Mouse (Mus musculus) testis, postnatal 10 days (tissue): ENCODE measurements around the gene Mrps24.

ENCODE experiments used
- DNase-seq: peaks from one replicate; pipeline ENCODE4 v3.0.0; 2021; ENCODE audit warnings: low spot score

The Mrps24 gene

DNA sequence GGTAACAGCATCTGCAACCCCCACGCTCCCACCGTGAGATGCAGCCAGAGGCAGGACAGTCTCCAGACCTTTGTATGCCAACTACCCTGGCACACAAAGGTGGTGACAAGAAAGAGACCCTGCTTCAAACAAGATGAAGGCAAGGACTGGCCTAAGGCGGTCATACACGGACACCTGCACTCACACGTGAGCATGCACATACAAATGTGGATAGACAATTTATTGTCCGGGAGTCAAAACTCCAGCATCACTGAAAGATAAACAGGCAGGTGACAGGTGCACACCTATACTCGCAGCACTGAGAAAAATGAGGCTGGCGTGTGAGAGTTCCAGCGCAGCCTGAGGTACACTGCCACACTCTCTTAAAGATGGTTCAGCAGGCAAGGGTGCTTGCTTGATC, 9.5 kb downstream of the Mrps24 start:
- DNase-seq = peak; percentile 38

GRCm38 (mm10) chr11:5703341-5703740, 12.1 kb downstream of the Mrps24 start:
- no peak for DNase-seq

GRCm38 (mm10) chr11:5702957-5703332, 12.5 kb downstream of the Mrps24 start:
- no peak for DNase-seq

DNA sequence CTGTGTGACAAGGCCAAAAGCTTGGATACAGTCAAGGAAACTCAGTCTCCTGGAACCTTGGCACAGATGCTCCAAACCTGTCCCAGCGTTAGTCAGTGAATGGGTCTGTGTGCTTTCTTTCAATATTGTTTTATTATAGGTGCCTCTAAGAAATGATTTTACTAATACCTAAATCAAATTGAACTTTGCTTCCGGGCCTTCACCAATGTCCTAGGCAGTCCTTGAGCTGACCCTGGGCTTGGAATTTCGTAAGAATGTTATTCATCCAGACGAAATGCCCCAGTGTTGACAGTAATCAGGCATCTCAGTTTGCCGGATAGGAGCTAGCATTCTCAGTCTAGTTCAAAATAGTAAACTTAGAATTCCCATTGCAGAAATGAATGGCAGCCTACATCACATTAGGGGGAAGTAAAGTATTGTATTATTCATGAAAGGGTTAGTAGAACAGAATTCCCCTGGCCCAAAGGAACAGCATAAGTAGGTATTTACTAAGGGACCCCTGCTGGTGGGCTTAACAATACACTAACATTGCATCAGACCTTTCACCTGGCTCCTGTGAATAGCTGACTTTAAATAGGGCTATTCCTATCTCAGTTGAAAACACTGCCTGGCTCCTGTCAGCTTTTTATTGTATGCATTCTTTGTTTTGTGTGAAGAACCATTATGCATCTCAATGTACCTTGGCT, 13.1 kb downstream of the Mrps24 start:
- DNase-seq = no peak

DNA sequence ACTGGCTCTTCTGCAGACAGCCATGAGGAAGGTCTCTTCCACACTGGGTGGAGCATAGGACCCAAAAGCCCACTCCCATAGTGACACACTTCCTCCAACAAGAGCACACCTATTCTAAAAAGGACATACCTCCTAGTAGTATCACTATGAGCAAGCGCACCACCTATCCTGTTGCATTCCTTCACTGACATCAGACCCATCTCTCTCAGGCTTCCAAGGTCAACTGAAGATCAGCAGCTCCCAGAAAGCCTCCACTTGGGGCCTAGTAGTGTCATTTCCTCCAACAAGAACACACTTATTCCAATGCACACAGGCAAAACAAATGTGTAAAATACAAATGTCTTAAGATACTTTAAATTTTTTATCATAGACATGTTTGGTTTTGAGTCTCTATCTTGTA, 13.7 kb downstream of the Mrps24 start:
- DNase-seq = no peak

DNA sequence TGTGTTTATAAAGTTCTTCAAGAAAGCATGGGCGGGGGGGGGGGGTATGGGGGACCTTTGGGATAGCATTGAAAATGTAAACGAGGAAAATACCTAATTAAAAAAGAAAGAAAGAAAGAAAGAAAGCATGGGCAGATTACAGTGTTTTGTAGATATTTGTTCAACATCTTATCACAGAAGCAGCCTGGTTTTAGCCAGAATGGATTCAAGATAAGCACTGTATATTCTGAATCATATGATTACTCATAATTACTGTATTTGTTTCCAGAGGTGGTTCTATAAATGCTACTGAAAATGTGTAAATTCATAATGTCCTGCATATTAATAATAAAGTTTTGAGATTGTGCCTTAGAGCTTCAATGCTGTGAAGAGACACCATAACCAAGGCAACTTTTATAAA, 14.2 kb downstream of the Mrps24 start:
- DNase-seq = no peak

DNA sequence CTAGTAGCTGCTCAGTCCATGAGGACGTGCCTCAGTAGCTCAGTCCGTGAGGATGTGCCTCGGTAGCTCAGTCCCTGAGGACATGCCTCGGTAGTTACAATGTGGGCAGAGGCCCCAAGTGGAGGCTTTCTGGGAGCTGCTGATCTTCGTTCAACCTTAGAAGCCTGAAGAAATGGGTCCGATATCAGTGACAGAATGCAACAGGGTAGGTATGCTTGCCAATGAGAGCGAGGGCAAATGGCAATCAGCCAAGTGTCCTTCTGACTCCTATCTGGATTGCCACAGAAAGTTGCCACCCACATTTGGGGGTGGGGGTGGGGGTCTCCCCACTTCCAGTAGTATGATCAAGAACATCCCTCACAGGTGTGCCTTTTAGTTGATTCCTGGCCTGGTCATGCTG, 14.7 kb downstream of the Mrps24 start:
- no peak for DNase-seq

DNA sequence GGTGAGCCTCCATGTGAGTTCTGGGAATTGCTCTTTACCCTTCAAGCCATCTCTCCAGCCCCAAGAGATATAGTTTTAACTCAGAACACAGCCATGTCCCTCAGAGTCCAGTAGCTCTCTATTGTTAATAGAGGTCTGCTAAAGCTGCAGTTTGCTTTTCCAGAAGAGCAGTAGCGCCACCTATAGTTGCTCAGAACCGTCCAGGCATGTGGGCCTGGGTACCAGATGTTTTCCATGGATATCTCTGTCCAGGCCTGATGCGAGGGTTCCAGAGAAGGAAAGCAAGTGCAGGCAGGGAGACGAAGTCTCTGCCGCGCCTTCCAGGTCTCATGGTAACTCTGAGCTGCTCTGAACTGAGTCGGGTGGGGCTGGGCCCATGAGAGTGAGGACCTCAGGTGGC, 23.7 kb downstream of the Mrps24 start:
- peak; percentile 59 for DNase-seq

GRCm38 (mm10) chr11:5684283-5684682, 31.2 kb downstream of the Mrps24 start:
- no peak for DNase-seq

DNA sequence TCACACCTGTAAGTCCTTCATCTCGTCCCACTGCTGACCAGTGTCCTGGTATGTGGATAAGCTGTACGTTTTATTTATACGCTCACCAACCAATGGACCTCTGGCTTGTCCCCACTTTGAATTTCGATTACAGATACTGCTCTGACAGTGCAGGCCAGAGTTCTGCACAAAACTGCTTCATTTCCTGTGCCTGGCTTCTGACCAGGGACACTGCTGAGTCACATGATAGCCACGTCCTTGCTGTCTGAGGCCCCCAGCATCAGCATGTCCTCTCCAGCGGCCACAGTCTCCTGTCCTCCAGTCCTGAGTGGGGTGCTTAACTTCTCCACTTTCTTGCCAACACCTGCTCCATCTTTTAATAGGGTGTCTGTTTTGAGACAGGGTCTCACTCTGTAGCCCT, 32.9 kb downstream of the Mrps24 start:
- DNase-seq = no peak
